Mouse (Mus musculus): Measurements from ENCODE around the gene Pdcd6ip. TPM values are rescaled to one million over a fixed set of nuclear protein-coding genes. Genes with fewer than 3 reads are reported as not detected.

Gene Pdcd6ip
- polyA plus RNA-seq, 1 experiment from 2014 or later: 49.4 TPM

GRCm38 (mm10) chr9:113644076-113644475 is 64.0 kb downstream of the Pdcd6ip start:
- no peak overlapping the region for H3K4me2 ChIP-seq
- no peak overlapping the region for H3K9ac ChIP-seq (ENCODE audit: low read length)
- ATAC-seq (ENCODE audit: low FRiP score) (no peak), DNase-seq (ENCODE audit: low spot score, missing footprints) (no peak)
- no peaks in the 10 kb centered on the region for H3K4me1 ChIP-seq (ENCODE audit: control insufficient read depth, insufficient read depth, low read length)
- no peaks in the 10 kb centered on the region for H3K27me3 ChIP-seq (ENCODE audit: control insufficient read depth, insufficient read depth, low read length)
- H3K27ac ChIP-seq (ENCODE audit: low read depth, low read length): no peak overlapping the region
- no peak overlapping the region for H3K4me3 ChIP-seq (ENCODE audit: low read depth, low read length)
- WGBS: 85% methylated on average over 3 of the region's 3 CpGs
- no peaks in the 10 kb centered on the region for H3K36me3 ChIP-seq (ENCODE audit: control insufficient read depth, insufficient read depth, low read length)
- H3K9me3 ChIP-seq (ENCODE audit: control insufficient read depth, low read length): no peaks in the 10 kb centered on the region

- no peak overlapping the region for H3K4me2 ChIP-seq
- no peaks in the 10 kb centered on the region for H3K27me3 ChIP-seq (ENCODE audit: control insufficient read depth, insufficient read depth, low read length)
- ATAC-seq (ENCODE audit: low FRiP score) (no peak), DNase-seq (ENCODE audit: low spot score, missing footprints) (no peak)
- 87% methylated on average over 15 of the region's 15 CpGs for WGBS
- no peak overlapping the region for H3K27ac ChIP-seq (ENCODE audit: low read depth, low read length)
- H3K9ac ChIP-seq (ENCODE audit: low read length): no peak overlapping the region
- no peaks in the 10 kb centered on the region for H3K4me1 ChIP-seq (ENCODE audit: control insufficient read depth, insufficient read depth, low read length)
- no peaks in the 10 kb centered on the region for H3K9me3 ChIP-seq (ENCODE audit: control insufficient read depth, low read length)
- H3K4me3 ChIP-seq (ENCODE audit: low read depth, low read length): no peak overlapping the region
- H3K36me3 ChIP-seq (ENCODE audit: control insufficient read depth, insufficient read depth, low read length): no peaks in the 10 kb centered on the region
Measured at GRCm38 (mm10) chr9:113643669-113644068, 64.4 kb downstream of the Pdcd6ip start.

- Histone ChIP-seq H3K27me3 (ENCODE audit: control insufficient read depth, insufficient read depth, low read length) (no peaks in the 10 kb centered on the region), H3K9me3 (ENCODE audit: control insufficient read depth, low read length) (peaks cover 4% of the 10 kb centered on the region; the same call in 1 of the 2 replicates), H3K36me3 (ENCODE audit: control insufficient read depth, insufficient read depth, low read length) (no peaks in the 10 kb centered on the region), H3K4me1 (ENCODE audit: control insufficient read depth, insufficient read depth, low read length) (no peaks in the 10 kb centered on the region), H3K4me2 (no peak overlapping the region), H3K4me3 (ENCODE audit: low read depth, low read length) (no peak overlapping the region), H3K27ac (ENCODE audit: low read depth, low read length) (no peak overlapping the region), H3K9ac (ENCODE audit: low read length) (no peak overlapping the region)
- ATAC-seq (ENCODE audit: low FRiP score) (no peak), DNase-seq (ENCODE audit: low spot score, missing footprints) (no peak)
- 75% methylated on average over 7 of the region's 7 CpGs for WGBS
Measured at GRCm38 (mm10) chr9:113634986-113635385, 73.1 kb downstream of the Pdcd6ip start.

- 73% methylated on average over 8 of the region's 8 CpGs for WGBS
- DNase-seq (ENCODE audit: low spot score, missing footprints) (peak; percentile 19), ATAC-seq (ENCODE audit: low FRiP score) (no peak)
- Histone ChIP-seq H3K36me3 (ENCODE audit: control insufficient read depth, insufficient read depth, low read length) (no peaks in the 10 kb centered on the region), H3K27me3 (ENCODE audit: control insufficient read depth, insufficient read depth, low read length) (no peaks in the 10 kb centered on the region), H3K4me2 (no peak overlapping the region), H3K4me3 (ENCODE audit: low read depth, low read length) (no peak overlapping the region), H3K4me1 (ENCODE audit: control insufficient read depth, insufficient read depth, low read length) (no peaks in the 10 kb centered on the region), H3K9me3 (ENCODE audit: control insufficient read depth, low read length) (peaks cover 4% of the 10 kb centered on the region; the same call in 1 of the 2 replicates), H3K27ac (ENCODE audit: low read depth, low read length) (no peak overlapping the region), H3K9ac (ENCODE audit: low read length) (no peak overlapping the region)
Measured at GRCm38 (mm10) chr9:113633168-113633744, 74.8 kb downstream of the Pdcd6ip start.

- no peak for DNase-seq (ENCODE audit: low spot score, missing footprints)
- no peaks in the 10 kb centered on the region for H3K4me1 ChIP-seq (ENCODE audit: control insufficient read depth, insufficient read depth, low read length)
- no peak overlapping the region for H3K9ac ChIP-seq (ENCODE audit: low read length)
- no peak overlapping the region for H3K4me3 ChIP-seq (ENCODE audit: low read depth, low read length)
- ATAC-seq (ENCODE audit: low FRiP score): no peak
- 78% methylated on average over 9 of the region's 9 CpGs for WGBS
- H3K4me2 ChIP-seq: no peak overlapping the region
- no peak overlapping the region for H3K27ac ChIP-seq (ENCODE audit: low read depth, low read length)
- no peaks in the 10 kb centered on the region for H3K27me3 ChIP-seq (ENCODE audit: control insufficient read depth, insufficient read depth, low read length)
- no peaks in the 10 kb centered on the region for H3K36me3 ChIP-seq (ENCODE audit: control insufficient read depth, insufficient read depth, low read length)
- H3K9me3 ChIP-seq (ENCODE audit: control insufficient read depth, low read length): peaks cover 4% of the 10 kb centered on the region; the same call in 1 of the 2 replicates
Measured at GRCm38 (mm10) chr9:113632350-113633043, 75.6 kb downstream of the Pdcd6ip start.

- Histone ChIP-seq H3K36me3 (ENCODE audit: control insufficient read depth, insufficient read depth, low read length) (no peaks in the 10 kb centered on the region), H3K4me3 (ENCODE audit: low read depth, low read length) (no peak overlapping the region), H3K9ac (ENCODE audit: low read length) (no peak overlapping the region; the same call in 1 of the 2 replicates), H3K4me2 (no peak overlapping the region), H3K27me3 (ENCODE audit: control insufficient read depth, insufficient read depth, low read length) (no peaks in the 10 kb centered on the region), H3K4me1 (ENCODE audit: control insufficient read depth, insufficient read depth, low read length) (no peaks in the 10 kb centered on the region), H3K27ac (ENCODE audit: low read depth, low read length) (no peak overlapping the region), H3K9me3 (ENCODE audit: control insufficient read depth, low read length) (no peaks in the 10 kb centered on the region)
- ATAC-seq (ENCODE audit: low FRiP score): peak; percentile 76
- peak; percentile 97 for DNase-seq (ENCODE audit: low spot score, missing footprints)
- WGBS: 5% methylated on average over 9 of the region's 9 CpGs
Measured at GRCm38 (mm10) chr9:113629632-113630031, 78.4 kb downstream of the Pdcd6ip start.

- H3K9ac ChIP-seq (ENCODE audit: low read length): no peak overlapping the region
- ATAC-seq (ENCODE audit: low FRiP score) (peak; percentile 28; the same call in 1 of the 2 replicates), DNase-seq (ENCODE audit: low spot score, missing footprints) (peak; percentile 75)
- H3K27me3 ChIP-seq (ENCODE audit: control insufficient read depth, insufficient read depth, low read length): no peaks in the 10 kb centered on the region
- no peak overlapping the region for H3K4me3 ChIP-seq (ENCODE audit: low read depth, low read length)
- no peaks in the 10 kb centered on the region for H3K9me3 ChIP-seq (ENCODE audit: control insufficient read depth, low read length)
- H3K4me2 ChIP-seq: no peak overlapping the region
- H3K27ac ChIP-seq (ENCODE audit: low read depth, low read length): no peak overlapping the region
- WGBS: 85% methylated on average over 11 of the region's 11 CpGs
- H3K4me1 ChIP-seq (ENCODE audit: control insufficient read depth, insufficient read depth, low read length): no peaks in the 10 kb centered on the region
- no peaks in the 10 kb centered on the region for H3K36me3 ChIP-seq (ENCODE audit: control insufficient read depth, insufficient read depth, low read length)
Measured at GRCm38 (mm10) chr9:113629191-113629590, 78.9 kb downstream of the Pdcd6ip start.

- Histone ChIP-seq H3K27me3 (ENCODE audit: control insufficient read depth, insufficient read depth, low read length) (no peaks in the 10 kb centered on the region), H3K4me1 (ENCODE audit: control insufficient read depth, insufficient read depth, low read length) (no peaks in the 10 kb centered on the region), H3K4me2 (no peak overlapping the region), H3K4me3 (ENCODE audit: low read depth, low read length) (no peak overlapping the region), H3K9me3 (ENCODE audit: control insufficient read depth, low read length) (no peaks in the 10 kb centered on the region), H3K27ac (ENCODE audit: low read depth, low read length) (no peak overlapping the region), H3K36me3 (ENCODE audit: control insufficient read depth, insufficient read depth, low read length) (no peaks in the 10 kb centered on the region), H3K9ac (ENCODE audit: low read length) (no peak overlapping the region)
- ATAC-seq (ENCODE audit: low FRiP score): no peak
- WGBS: 85% methylated on average over 1 of the region's 1 CpGs
- no peak for DNase-seq (ENCODE audit: low spot score, missing footprints)
Measured at GRCm38 (mm10) chr9:113628780-113629179, 79.3 kb downstream of the Pdcd6ip start.

GRCm38 (mm10) chr9:113626730-113627129 is 81.3 kb downstream of the Pdcd6ip start:
- DNase-seq (ENCODE audit: low spot score, missing footprints): peak; percentile 12
- no peak overlapping the region for H3K27ac ChIP-seq (ENCODE audit: low read depth, low read length)
- H3K9me3 ChIP-seq (ENCODE audit: control insufficient read depth, low read length): no peaks in the 10 kb centered on the region
- H3K4me2 ChIP-seq: no peak overlapping the region
- no peaks in the 10 kb centered on the region for H3K36me3 ChIP-seq (ENCODE audit: control insufficient read depth, insufficient read depth, low read length)
- H3K9ac ChIP-seq (ENCODE audit: low read length): no peak overlapping the region
- ATAC-seq (ENCODE audit: low FRiP score): no peak
- 92% methylated on average over 10 of the region's 10 CpGs for WGBS
- no peak overlapping the region for H3K4me3 ChIP-seq (ENCODE audit: low read depth, low read length)
- no peaks in the 10 kb centered on the region for H3K27me3 ChIP-seq (ENCODE audit: control insufficient read depth, insufficient read depth, low read length)
- no peaks in the 10 kb centered on the region for H3K4me1 ChIP-seq (ENCODE audit: control insufficient read depth, insufficient read depth, low read length)
